In genomic region chr8:105688242-105688752, GRCm38 (mm10) we compare ENCODE assay signal across 26 mouse cellular contexts. TPM values are rescaled to one million over a fixed set of nuclear protein-coding genes. Genes with fewer than 3 reads are reported as not detected.
"Had no signal": no experiment of that assay in that cellular context is flagged by ENCODE, and none has a peak within 500 bp of the region (broad histone marks: within the 10 kb centered on the region; RNA-seq: fewer than 3 reads in every experiment).

No protein-coding gene starts in this region.

- H3K4me2 ChIP-seq: limb, embryonic 12.5 days; limb, embryonic 15.5 days; liver, embryonic 11.5 days; lung, embryonic 14.5 days; midbrain, embryonic 13.5 days; stomach, embryonic 15.5 days had no signal

- H3K27me3 ChIP-seq: limb, embryonic 15.5 days; midbrain, embryonic 13.5 days; stomach, embryonic 15.5 days had no signal

- H3K4me3 ChIP-seq: left cerebral cortex, adult 2 months; limb, embryonic 12.5 days; limb, embryonic 15.5 days; midbrain, embryonic 10.5 days; midbrain, embryonic 13.5 days; stomach, embryonic 15.5 days had no signal

- H3K27ac ChIP-seq: left cerebral cortex, adult 2 months; limb, embryonic 12.5 days; limb, embryonic 15.5 days; liver, embryonic 14.5 days; macrophage; midbrain, embryonic 10.5 days; midbrain, embryonic 13.5 days; stomach, embryonic 15.5 days had no signal

- ATAC-seq: liver, postnatal 0 days; lung, postnatal 0 days; midbrain, embryonic 13.5 days had no signal

- H3K9me3 ChIP-seq: limb, embryonic 15.5 days; midbrain, embryonic 13.5 days; stomach, embryonic 15.5 days had no signal

- DNase-seq: kidney, adult 9 months; kidney, postnatal 14 days; kidney, postnatal 4 days; layer of hippocampus, adult 9-11 months; left cerebral cortex, postnatal 4 days; liver, postnatal 0 days; lung, embryonic 14.5 days; right cerebral cortex, postnatal 25 days; spleen, adult 18-20 months; thymus, adult 18-20 months had no signal

- H3K9ac ChIP-seq: limb, embryonic 12.5 days; limb, embryonic 15.5 days; liver, embryonic 14.5 days; liver, postnatal 0 days; lung, embryonic 14.5 days; midbrain, embryonic 13.5 days; stomach, embryonic 15.5 days had no signal

RNA-seq across cellular contexts. Expression of gene Carmil2, which starts 2.2 kb away (rescaled TPM):
- polyA plus RNA-seq: macrophage had no signal

RNA-seq across cellular contexts. Expression of gene 4933405L10Rik, which starts 19.2 kb away (rescaled TPM):
- total RNA-seq: layer of hippocampus, postnatal 25 days; left cerebral cortex, postnatal 4 days; megakaryocyte, adult 5-6 weeks; midbrain, postnatal 0 days had no signal
- polyA plus RNA-seq: kidney, embryonic 16.5 days; liver, embryonic 14.5 days; liver, postnatal 0 days; lung, embryonic 14.5 days; lung, postnatal 0 days; macrophage; midbrain, embryonic 10.5 days; neural tube, embryonic 11.5 days; urinary bladder, adult 2 months had no signal
